Mouse (Mus musculus): ENCODE results near the gene Gm960.

Gene Gm960

GRCm38 (mm10) chr19:4698205-4698677, at the start of gene Gm960:
Gene Gm960 (minus strand): TSS chr19:4698668.
- peak; percentile 54 for DNase-seq (ENCODE audit: low spot score)

DNA sequence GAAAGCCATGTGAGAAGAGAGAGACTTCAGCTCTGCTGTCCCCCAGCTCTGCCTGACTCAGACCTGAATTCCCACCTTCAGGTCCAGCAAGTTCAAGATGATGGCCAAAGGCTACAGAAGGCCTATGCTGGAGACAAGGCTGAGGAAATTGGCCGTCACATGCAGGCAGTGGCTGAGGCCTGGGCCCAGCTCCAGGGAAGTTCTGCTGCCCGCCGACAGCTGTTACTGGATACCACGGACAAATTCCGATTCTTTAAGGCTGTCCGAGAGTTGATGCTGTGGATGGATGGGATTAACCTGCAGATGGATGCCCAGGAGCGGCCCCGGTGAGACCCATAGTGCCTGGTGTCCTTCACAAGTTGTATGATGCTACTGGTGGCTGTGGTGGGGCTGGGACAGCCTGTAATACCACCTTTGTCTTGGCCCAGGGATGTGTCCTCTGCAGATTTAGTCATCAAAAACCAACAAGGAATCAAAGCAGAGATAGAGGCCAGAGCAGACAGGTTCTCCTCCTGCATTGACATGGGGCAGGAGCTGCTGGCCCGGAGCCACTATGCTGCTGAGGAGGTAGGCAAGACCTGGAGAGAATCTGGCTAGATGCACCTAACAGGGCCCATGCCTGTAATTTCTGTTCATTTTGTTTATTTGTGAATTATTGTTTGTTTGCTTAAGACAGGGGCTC, 49.3 kb upstream of the Gm960 start:
- no peak for DNase-seq (ENCODE audit: low spot score)

GRCm38 (mm10) chr19:4746611-4747010, 48.1 kb upstream of the Gm960 start:
- DNase-seq (ENCODE audit: low spot score) = no peak

DNA sequence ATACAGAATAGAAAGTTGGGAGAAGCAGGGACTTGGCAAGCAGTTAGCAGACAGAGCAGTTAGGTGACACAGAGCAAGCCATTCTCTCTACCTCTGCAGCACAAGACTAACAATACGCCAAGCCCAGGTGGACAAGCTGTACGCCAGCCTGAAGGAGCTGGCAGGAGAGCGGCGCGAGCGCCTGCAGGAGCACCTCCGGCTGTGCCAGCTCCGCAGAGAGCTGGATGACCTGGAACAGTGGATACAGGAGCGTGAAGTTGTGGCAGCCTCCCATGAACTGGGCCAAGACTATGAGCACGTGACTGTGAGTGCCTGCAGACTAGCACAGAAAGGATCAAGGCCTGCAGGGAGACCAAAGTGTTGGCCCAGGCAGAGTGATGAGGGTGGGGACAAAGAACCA, 47.2 kb upstream of the Gm960 start:
- no peak for DNase-seq (ENCODE audit: low spot score)

GRCm38 (mm10) chr19:4745057-4745456, 46.6 kb upstream of the Gm960 start:
- peak; percentile 27 for DNase-seq (ENCODE audit: low spot score)

DNA sequence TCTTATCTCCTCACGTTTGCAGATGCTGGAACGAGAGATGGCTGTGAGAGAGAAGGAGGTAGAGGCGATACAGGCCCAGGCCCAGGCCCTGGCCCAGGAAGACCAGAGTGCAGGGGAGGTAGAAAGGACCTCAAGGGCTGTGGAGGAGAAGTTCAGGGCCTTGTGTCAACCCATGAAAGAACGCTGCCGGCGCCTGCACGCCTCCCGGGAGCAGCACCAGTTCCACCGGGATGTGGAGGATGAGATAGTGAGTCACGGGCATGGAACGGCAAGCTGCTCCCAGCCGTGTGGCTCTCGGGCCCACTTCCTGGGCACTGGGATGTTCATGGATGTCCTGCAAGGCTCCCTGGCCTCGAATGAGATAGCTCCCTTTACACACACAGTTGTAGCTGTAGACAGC, 45.6 kb upstream of the Gm960 start:
- no peak for DNase-seq (ENCODE audit: low spot score)

DNA sequence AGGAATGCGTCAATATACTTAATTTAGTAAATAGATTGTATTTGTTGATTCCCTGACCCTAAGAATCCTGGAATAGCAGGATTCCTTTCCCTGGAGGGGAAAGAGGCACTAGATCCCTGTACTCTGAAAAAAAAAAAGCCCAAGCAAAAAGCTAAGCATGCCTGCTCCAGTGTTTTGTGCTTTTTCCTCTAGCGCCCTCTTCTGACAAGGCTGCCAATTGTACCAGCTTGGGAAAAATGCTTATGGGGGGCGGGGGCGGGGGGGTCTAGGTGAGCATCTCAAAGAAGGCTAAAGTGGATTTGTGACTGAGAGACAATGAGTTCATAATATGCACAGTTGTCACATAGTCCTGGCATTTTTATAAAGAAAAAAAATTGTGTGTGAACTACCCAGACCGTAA, 45.1 kb upstream of the Gm960 start:
- peak; percentile 31 for DNase-seq (ENCODE audit: low spot score)

- DNase-seq (ENCODE audit: low spot score) = no peak
These were observed 43.8 kb upstream of the Gm960 start for GRCm38 (mm10) chr19:4742229-4742628.

GRCm38 (mm10) chr19:4741482-4741881, 43.0 kb upstream of the Gm960 start:
- DNase-seq (ENCODE audit: low spot score) = no peak

- DNase-seq (ENCODE audit: low spot score) = no peak
These were observed 41.3 kb upstream of the Gm960 start for GRCm38 (mm10) chr19:4739762-4740161.

DNA sequence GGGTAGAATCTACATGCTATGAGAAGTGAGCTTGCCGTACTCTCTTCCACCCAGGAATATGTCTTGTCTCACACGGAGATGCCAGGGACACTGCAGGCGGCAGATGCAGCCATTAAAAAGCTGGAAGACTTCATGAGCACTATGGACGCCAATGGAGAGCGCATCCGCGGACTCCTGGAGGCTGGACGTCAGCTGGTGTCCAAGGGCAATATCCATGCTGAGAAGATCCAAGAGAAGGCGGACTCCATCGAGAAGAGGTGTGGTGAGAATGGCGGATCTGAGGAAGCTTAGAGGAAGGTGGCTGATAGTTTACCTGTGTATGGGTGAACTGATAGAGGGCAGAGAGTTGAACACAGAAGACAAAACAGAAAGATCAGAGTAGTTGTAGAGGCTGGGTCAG, 40.6 kb upstream of the Gm960 start:
- no peak for DNase-seq (ENCODE audit: low spot score)

DNA sequence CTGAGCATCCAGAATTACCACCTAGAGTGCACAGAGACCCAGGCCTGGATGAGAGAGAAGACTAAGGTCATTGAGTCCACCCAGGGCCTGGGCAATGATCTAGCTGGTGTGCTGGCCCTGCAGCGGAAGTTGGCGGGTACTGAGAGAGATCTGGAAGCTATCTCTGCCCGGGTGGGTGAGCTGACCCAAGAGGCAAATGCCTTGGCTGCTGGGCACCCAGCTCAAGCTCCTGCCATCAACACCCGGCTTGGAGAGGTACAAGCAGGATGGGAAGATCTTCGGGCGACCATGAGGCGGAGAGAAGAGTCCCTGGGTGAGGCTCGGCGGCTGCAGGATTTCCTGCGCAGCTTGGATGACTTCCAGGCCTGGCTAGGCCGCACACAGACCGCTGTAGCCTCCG, 39.4 kb upstream of the Gm960 start:
- no peak for DNase-seq (ENCODE audit: low spot score)

DNA sequence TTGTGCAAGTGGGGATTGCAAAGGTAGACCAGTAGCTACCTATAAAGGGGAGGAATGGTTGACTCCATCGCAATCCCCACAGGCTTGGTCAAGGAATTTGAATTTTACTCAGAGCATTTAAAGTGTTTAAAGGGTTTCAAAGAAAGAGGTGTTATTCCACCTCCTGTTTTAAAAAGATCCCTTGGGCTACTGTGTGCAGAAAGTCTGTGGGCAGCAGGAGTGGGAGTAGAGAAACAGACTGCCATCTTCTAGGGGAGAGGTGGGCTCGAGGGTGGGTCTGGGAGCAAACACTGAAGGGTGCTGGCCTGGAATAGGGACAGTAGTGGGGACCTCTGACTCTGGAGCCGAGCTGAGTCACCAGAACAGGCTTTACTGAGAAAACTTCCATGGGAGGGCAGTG, 34.6 kb upstream of the Gm960 start:
- DNase-seq (ENCODE audit: low spot score) = no peak

- DNase-seq (ENCODE audit: low spot score) = no peak
These were observed 30.7 kb upstream of the Gm960 start for GRCm38 (mm10) chr19:4729186-4729585.

- DNase-seq (ENCODE audit: low spot score) = peak; percentile 54
These were observed 22.3 kb upstream of the Gm960 start for GRCm38 (mm10) chr19:4720671-4721244.

GRCm38 (mm10) chr19:4720112-4720511, 21.6 kb upstream of the Gm960 start:
- DNase-seq (ENCODE audit: low spot score) = no peak

GRCm38 (mm10) chr19:4719351-4719764, 20.9 kb upstream of the Gm960 start:
- no peak for DNase-seq (ENCODE audit: low spot score)

DNA sequence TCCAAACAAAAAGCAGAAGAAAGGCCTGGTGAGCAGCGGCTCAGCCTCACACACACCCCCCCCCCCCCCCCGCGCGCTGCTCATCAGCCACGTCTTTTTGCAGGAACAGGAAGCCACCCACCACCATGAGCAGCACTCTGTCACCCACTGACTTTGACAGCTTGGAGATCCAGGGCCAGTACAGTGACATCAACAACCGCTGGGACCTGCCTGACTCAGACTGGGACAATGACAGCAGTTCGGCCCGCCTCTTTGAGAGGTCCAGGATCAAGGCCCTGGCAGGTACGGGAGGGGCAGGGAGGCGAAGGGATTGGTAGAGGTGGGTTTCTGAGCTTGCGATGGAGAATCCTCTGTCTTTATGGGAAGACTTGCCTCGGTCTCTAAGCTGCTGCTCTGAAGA, 20.2 kb upstream of the Gm960 start:
- no peak for DNase-seq (ENCODE audit: low spot score)

DNA sequence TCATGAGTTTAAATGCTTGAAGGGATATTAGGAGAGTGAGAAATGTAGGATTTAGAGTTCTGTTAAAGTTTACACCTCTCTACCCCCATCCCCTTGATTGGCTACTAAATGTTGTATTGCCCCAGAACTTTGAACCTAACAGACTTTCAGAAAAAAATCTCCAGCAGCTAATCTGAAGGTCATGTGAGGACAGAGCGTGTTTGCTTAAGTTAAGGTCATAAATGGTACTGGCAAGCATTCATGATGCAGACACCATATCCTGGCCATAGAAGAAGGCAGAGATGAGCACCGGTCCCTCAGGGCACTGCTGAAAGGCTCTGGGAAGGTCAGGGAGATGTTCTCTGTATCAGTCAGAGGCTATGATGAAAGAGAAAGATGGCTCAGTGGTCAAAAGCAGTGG, 18.8 kb upstream of the Gm960 start:
- no peak for DNase-seq (ENCODE audit: low spot score)

DNA sequence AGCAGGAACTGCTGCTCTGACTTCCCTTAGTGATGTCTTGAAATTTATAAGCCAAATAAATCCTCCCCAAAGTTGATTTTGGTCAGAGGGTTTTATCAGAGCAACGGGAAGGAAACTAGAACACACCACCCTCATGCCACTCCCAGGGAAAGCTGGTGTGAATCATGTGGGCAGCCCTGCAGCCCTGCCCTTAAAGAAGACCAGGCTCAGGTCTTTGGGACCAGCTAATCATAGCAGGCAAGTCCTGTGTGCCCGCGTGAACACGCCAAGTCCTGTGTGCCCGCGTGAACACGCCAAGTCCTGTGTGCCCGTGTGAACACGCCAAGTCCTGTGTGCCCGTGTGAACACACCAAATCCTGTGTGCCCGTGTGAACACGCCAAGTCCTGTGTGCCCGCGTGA, 18.3 kb upstream of the Gm960 start:
- DNase-seq (ENCODE audit: low spot score) = no peak

- DNase-seq (ENCODE audit: low spot score) = no peak
These were observed 15.4 kb upstream of the Gm960 start for GRCm38 (mm10) chr19:4713886-4714285.

DNA sequence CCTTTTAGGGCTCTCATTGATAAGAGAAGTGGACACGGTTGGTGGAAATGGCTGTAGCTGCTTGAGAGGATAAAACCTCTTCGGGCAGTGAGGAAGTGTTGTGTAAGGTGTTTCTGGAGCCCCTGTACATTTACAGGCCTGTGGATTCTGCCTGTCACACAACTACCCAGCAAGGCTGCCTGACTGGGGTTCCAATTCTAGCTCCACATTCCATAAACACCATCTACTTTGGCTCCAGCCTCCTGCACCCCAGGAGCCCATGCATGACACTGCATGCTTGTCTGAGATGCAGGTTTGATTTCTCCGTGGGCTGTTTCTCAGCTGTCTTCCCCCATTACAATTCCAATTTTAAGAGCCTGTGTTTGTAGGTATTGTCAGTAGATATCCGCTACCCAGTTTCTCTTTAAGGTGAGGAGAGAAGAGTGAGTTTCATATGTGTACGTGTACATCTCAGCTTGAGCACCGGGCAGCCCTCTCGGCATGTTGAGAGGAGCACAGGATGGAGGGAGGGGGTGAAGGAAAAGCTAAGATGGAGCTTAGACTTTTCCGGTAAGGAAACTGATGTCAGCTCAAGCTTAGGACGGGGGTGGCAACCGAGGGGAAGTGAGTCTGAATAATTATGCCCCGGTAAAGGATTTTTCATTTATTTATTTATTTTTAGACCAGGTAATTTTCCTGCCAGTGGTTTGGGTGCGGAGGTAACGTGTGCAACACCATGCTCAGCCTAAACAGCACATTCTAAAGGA, 14.5 kb upstream of the Gm960 start:
- no peak for DNase-seq (ENCODE audit: low spot score)

GRCm38 (mm10) chr19:4712156-4712780, 13.8 kb upstream of the Gm960 start:
- DNase-seq (ENCODE audit: low spot score) = no peak
